Mouse (Mus musculus): ENCODE measurements around the gene Cux1.
A peak's percentile ranks its signal among the peaks of the same experiment; 100 is the strongest.
"Not testable (repeated sequence)": the region's sequence is repeated elsewhere in the genome, so short reads cannot be mapped to it uniquely, and the experiment has no call there.

Cux1 gene

GRCm38 (mm10) chr5:136245541-136246451 is 321.5 kb downstream of the Cux1 start:
- no peak for DNase-seq (ENCODE audit: low spot score)

GRCm38 (mm10) chr5:136244762-136245540 is 322.3 kb downstream of the Cux1 start:
- DNase-seq (ENCODE audit: low spot score), result peak; percentile 86

GRCm38 (mm10) chr5:136243851-136244761 is 323.2 kb downstream of the Cux1 start:
- peak; percentile 32 for DNase-seq (ENCODE audit: low spot score)

- DNase-seq (ENCODE audit: low spot score), result no peak
These were observed 326.1 kb downstream of the Cux1 start for GRCm38 (mm10) chr5:136241161-136241560.

GRCm38 (mm10) chr5:136240381-136240780 is 326.9 kb downstream of the Cux1 start:
- DNase-seq (ENCODE audit: low spot score), result no peak

- DNase-seq (ENCODE audit: low spot score), result no peak
These were observed 329.7 kb downstream of the Cux1 start for GRCm38 (mm10) chr5:136237607-136238006.

GRCm38 (mm10) chr5:136236611-136237010 is 330.7 kb downstream of the Cux1 start:
- DNase-seq (ENCODE audit: low spot score), result no peak

- DNase-seq (ENCODE audit: low spot score), result no peak
These were observed 336.8 kb downstream of the Cux1 start for GRCm38 (mm10) chr5:136230348-136231035.

- DNase-seq (ENCODE audit: low spot score), result no peak
These were observed 340.9 kb downstream of the Cux1 start for GRCm38 (mm10) chr5:136226246-136226876.

GRCm38 (mm10) chr5:136218585-136218984 is 348.7 kb downstream of the Cux1 start:
- DNase-seq (ENCODE audit: low spot score), result no peak

- no peak for DNase-seq (ENCODE audit: low spot score)
These were observed 349.3 kb downstream of the Cux1 start for GRCm38 (mm10) chr5:136217932-136218381.

- no peak for DNase-seq (ENCODE audit: low spot score)
These were observed 350.2 kb downstream of the Cux1 start for GRCm38 (mm10) chr5:136217004-136217665.

- no peak for DNase-seq (ENCODE audit: low spot score)
These were observed 351.3 kb downstream of the Cux1 start for GRCm38 (mm10) chr5:136215958-136216357.

- no peak for DNase-seq (ENCODE audit: low spot score)
These were observed 352.1 kb downstream of the Cux1 start for GRCm38 (mm10) chr5:136215211-136215610.

- DNase-seq (ENCODE audit: low spot score), result no peak
These were observed 353.6 kb downstream of the Cux1 start for GRCm38 (mm10) chr5:136213716-136214115.

- no peak for DNase-seq (ENCODE audit: low spot score)
These were observed 354.6 kb downstream of the Cux1 start for GRCm38 (mm10) chr5:136212716-136213115.

- DNase-seq (ENCODE audit: low spot score), result not testable (repeated sequence)
These were observed 355.8 kb downstream of the Cux1 start for GRCm38 (mm10) chr5:136211341-136212102.

- no peak for DNase-seq (ENCODE audit: low spot score)
These were observed 356.7 kb downstream of the Cux1 start for GRCm38 (mm10) chr5:136210549-136210948.

GRCm38 (mm10) chr5:136201832-136202231 is 365.5 kb downstream of the Cux1 start:
- DNase-seq (ENCODE audit: low spot score), result peak; percentile 50

Measured in yolk sac, embryonic 10.5 days (tissue).